Mouse (Mus musculus) erythroblast, embryonic 14.5 days (primary cell): ENCODE data around the gene Gm13420. TPM values are rescaled to one million over a fixed set of nuclear protein-coding genes. Genes with fewer than 3 reads are reported as not detected.
"Not testable (repeated sequence)": the region's sequence is repeated elsewhere in the genome, so short reads cannot be mapped to it uniquely, and the experiment has no call there.

ENCODE experiments used
- H3K27me3 ChIP-seq: 2 replicates; pipeline ENCODE4 v1.6.1; 2012; ENCODE audit warnings: inconsistent platforms; ENCODE audit not compliant: control insufficient read depth
- H3K36me3 ChIP-seq: 2 replicates; pipeline ENCODE4 v1.6.1; 2012; ENCODE audit warnings: mild to moderate bottlenecking, inconsistent platforms; ENCODE audit not compliant: control insufficient read depth
- H3K4me1 ChIP-seq: 2 replicates; pipeline ENCODE4 v1.6.1; 2012; ENCODE audit warnings: inconsistent platforms; ENCODE audit not compliant: control insufficient read depth
- H3K4me3 ChIP-seq: replicated peaks from 2 replicates; pipeline ENCODE3; 2012; ENCODE audit warnings: moderate library complexity, mild to moderate bottlenecking, inconsistent platforms
- H3K9me3 ChIP-seq: 2 replicates; pipeline ENCODE4 v1.6.1; 2012; ENCODE audit warnings: low read length, inconsistent platforms, mixed read lengths; ENCODE audit not compliant: control insufficient read depth
- GATA1 ChIP-seq: IDR thresholded peaks from 2 replicates; pipeline ENCODE4 v1.6.1; 2012; ENCODE audit warnings: low read length, inconsistent platforms, mixed read lengths
- TAL1 ChIP-seq: IDR thresholded peaks from 3 replicates; pipeline ENCODE4 v1.6.1; 2012; ENCODE audit warnings: low read length, inconsistent platforms, mixed read lengths
- polyA plus RNA-seq: library from polyadenylated mRNA; stranded (reverse); fragments of >175 nt; gene quantifications from 2 replicates; pipeline ENCODE4 v1.2.3, GENCODE M21; 2012

The Gm13420 gene
- polyA plus RNA-seq, 1 experiment: not detected

DNA sequence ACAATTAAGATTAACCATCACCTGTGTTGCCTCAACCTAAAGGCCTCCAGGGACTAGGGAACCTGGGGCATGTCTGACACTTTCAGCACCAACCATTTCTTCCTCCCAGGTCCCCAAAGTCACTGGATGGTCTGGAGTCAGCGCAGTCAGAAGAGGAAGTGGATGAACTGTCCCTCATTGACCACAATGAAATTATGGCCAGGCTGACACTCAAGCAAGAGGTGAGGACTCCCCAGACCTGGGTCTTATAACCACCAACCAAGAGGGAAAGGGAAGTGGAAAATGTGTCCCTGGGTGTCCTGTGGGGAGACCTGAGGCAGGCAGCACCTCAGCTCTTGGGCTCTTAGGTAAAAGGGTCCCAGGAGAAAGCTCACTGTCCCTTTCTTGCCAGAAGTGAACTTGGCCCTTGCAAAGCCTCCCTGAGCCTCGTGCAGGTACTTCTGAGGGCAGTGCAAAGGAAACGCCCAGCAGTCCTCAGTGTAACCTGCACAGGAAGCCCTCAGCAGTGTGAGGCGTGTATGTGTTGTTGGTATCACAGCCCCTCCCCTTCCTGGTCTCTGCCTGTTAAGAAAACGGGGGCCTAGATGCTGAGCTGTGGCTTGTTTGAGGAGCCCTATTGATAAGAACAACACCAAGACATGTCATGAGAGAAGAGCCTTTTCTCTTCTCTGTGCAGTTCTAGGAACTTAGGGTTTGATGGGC, 26.7 kb downstream of the Gm13420 start:
- Histone ChIP-seq H3K27me3 (no peaks in the 10 kb centered on the region), H3K4me1 (peaks cover 18% of the 10 kb centered on the region), H3K4me3 (no peak overlapping the region), H3K36me3 (peaks cover 96% of the 10 kb centered on the region), H3K9me3 (no peaks in the 10 kb centered on the region)
- no peak for TF ChIP-seq GATA1
- no peak for TF ChIP-seq TAL1

DNA sequence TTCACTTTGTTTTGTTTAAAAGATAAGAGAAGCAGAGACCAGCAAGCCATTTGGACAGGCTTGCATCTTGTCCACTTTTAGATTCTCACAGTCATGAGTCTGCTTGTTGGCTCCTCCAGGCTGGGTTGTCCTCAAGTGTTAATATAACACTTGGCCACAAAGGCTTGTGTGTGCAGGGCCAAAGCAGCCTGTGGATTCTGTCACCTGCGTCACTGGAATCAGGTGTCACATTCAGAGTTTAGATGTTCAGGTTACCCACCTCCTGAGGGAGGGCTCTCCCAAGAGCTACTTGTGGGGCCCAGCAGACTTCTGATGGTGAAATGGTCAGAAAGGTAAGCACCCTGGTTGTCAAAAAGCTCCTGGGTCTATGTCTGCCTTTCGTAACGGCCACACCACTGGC, 28.4 kb downstream of the Gm13420 start:
- Histone ChIP-seq H3K36me3 (peaks cover 95% of the 10 kb centered on the region), H3K4me3 (no peak overlapping the region), H3K27me3 (no peaks in the 10 kb centered on the region), H3K9me3 (no peaks in the 10 kb centered on the region), H3K4me1 (peaks cover 18% of the 10 kb centered on the region)
- no peak for TF ChIP-seq TAL1
- no peak for TF ChIP-seq GATA1

DNA sequence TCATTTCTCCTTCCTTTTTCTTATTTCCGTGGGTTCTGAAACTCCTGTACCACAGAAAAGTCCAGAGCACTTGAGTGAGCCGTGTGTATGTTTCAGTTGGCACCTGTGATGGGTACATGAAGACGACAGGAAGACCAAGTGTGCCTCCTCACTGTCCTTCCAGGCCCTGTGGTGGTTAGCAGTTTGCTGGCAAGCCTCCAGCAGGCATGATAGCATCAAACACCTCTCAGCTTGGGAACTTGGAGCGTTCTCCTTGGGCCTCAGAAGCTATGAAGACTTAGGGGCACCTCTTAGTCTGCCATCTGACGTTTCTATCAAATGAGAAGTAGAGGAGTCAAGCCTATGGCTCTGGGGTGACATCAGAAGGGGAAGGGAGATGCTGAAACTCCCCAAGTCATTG, 32.9 kb downstream of the Gm13420 start:
- peaks cover 89% of the 10 kb centered on the region for H3K36me3 ChIP-seq
- peaks cover 15% of the 10 kb centered on the region for H3K4me1 ChIP-seq
- no peaks in the 10 kb centered on the region for H3K9me3 ChIP-seq
- no peak overlapping the region for H3K4me3 ChIP-seq
- no peaks in the 10 kb centered on the region for H3K27me3 ChIP-seq
- TF ChIP-seq GATA1 (no peak), TAL1 (no peak)

DNA sequence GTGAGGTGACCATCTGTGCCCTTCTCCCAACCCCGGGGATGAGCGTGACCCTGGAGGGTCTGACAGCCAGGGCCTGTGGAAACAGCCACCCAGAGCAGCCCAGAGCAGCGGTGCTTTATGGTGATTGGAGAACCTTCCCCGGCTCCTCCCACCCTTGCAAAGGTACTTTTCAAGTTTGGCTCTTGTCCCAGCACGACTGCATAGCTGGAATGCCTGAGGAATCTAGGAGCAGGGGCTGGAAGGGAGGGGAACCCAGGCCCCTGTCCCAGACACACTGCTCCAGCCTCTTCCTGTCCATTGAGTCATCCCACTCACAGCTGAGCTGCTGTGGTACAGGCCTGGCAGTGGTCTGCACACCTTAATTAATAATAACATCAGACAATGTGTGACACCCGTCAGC, 34.8 kb downstream of the Gm13420 start:
- Histone ChIP-seq H3K4me3 (no peak overlapping the region), H3K4me1 (peaks cover 2% of the 10 kb centered on the region; the same call in 1 of the 2 replicates), H3K36me3 (peaks cover 88% of the 10 kb centered on the region), H3K9me3 (no peaks in the 10 kb centered on the region), H3K27me3 (no peaks in the 10 kb centered on the region)
- TF ChIP-seq GATA1 (no peak), TAL1 (no peak)

DNA sequence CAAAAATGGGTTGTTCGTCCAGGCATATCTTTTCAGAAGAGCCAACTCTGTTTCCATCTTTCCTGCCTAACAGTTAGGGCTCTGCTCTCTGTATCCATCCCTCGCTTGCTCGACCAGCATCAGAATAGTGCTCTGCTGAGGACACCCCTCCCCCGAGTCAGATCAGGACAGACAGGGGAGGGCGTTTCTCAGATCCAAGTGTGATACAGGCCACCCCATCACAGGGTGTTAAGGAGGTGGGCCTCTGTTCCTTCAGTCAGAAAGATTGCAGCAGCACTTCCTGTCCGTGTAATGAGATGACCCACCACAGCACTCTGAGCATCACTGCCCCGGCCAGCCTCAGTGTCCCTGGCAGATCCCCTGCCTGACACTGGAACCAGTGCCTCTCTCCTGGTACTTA, 35.3 kb downstream of the Gm13420 start:
- Histone ChIP-seq H3K4me3 (no peak overlapping the region), H3K9me3 (no peaks in the 10 kb centered on the region), H3K36me3 (peaks cover 88% of the 10 kb centered on the region), H3K27me3 (no peaks in the 10 kb centered on the region), H3K4me1 (peaks cover 2% of the 10 kb centered on the region; the same call in 1 of the 2 replicates)
- TF ChIP-seq GATA1 (no peak), TAL1 (no peak)

DNA sequence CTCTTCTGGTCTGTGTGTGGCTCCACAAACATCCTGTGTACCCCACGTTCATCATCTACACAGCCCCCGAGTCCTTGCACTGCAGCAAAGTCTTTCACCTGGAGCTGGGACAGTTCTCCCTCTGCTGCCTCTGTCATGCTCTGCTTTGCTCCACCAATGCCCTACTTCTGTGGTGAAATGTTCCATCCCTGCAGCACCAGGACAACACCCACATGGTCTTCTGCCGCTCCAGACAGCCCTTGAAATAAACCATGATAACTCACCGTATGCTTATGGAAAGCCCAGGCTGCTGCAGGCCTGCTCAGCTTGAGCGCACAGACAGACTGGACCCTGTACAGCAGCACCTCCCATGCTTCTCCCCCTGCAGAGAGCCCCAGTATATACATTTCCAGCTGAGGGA, 37.4 kb downstream of the Gm13420 start:
- Histone ChIP-seq H3K4me1 (peaks cover 2% of the 10 kb centered on the region; the same call in 1 of the 2 replicates), H3K9me3 (no peaks in the 10 kb centered on the region), H3K4me3 (no peak overlapping the region), H3K36me3 (peaks cover 83% of the 10 kb centered on the region), H3K27me3 (no peaks in the 10 kb centered on the region)
- no peak for TF ChIP-seq TAL1
- TF ChIP-seq GATA1: no peak

DNA sequence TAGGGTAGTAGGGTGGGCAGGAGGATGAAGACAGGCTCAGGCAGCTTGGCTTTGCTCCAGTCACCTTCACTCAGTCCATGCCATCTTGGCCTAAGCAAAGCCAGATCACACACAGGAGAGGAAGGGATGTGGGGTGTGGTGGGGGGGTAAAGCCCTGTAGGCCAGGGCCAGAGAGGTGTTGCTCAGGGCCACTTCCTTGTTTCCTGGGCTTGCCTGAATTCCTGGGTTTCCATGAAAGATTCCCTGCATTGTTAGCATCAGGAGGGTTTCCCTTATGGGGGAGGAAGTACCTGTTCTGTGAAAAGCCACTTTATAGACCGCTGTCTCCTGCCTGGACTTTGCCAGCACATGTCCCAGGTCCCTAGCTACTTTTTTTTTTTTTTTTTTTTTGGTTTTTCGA, 38.0 kb downstream of the Gm13420 start:
- no peaks in the 10 kb centered on the region for H3K27me3 ChIP-seq
- no peaks in the 10 kb centered on the region for H3K9me3 ChIP-seq
- H3K4me3 ChIP-seq: no peak overlapping the region
- H3K4me1 ChIP-seq: peaks cover 2% of the 10 kb centered on the region; the same call in 1 of the 2 replicates
- TF ChIP-seq TAL1: no peak
- TF ChIP-seq GATA1: no peak
- H3K36me3 ChIP-seq: peaks cover 81% of the 10 kb centered on the region

GRCm38 (mm10) chr2:29711877-29712276, 39.6 kb downstream of the Gm13420 start:
- Histone ChIP-seq H3K4me3 (no peak overlapping the region), H3K27me3 (no peaks in the 10 kb centered on the region), H3K36me3 (peaks cover 87% of the 10 kb centered on the region), H3K9me3 (no peaks in the 10 kb centered on the region), H3K4me1 (peaks cover 2% of the 10 kb centered on the region; the same call in 1 of the 2 replicates)
- no peak for TF ChIP-seq GATA1
- no peak for TF ChIP-seq TAL1

- Histone ChIP-seq H3K4me3 (no peak overlapping the region), H3K9me3 (no peaks in the 10 kb centered on the region), H3K27me3 (no peaks in the 10 kb centered on the region), H3K36me3 (peaks cover 87% of the 10 kb centered on the region), H3K4me1 (no peaks in the 10 kb centered on the region)
- TF ChIP-seq TAL1 (no peak), GATA1 (no peak)
Observed at GRCm38 (mm10) chr2:29711038-29711437, 40.4 kb downstream of the Gm13420 start.

DNA sequence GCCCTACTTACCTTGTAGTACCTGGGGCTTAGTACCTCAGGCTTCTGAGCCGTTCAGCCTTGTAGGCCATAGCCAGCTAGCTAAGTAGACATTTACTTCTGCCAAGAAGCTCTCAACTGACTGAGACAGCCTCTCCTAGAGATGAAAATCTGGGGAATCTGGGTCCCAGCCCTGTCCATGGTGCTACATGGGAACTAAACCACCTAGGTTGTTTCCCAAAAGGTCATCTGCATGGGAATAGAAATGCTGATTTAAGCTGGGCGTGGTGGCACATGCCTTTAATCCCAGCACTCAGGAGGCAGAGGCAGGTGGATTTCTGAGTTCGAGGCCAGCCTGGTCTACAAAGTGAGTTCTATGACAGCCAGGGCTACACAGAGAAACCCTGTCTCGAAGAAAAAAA, 43.3 kb downstream of the Gm13420 start:
- Histone ChIP-seq H3K36me3 (peaks cover 89% of the 10 kb centered on the region), H3K4me1 (peaks cover 25% of the 10 kb centered on the region)
- not testable (repeated sequence) for H3K27me3 ChIP-seq, H3K4me3 ChIP-seq, H3K9me3 ChIP-seq
